Mouse (Mus musculus) liver, postnatal 0 days (tissue): Measurements from ENCODE around the gene Mau2.

Source experiments
- CTCF ChIP-seq: sonication (generic); IDR thresholded peaks from 2 replicates; pipeline ENCODE4 v1.5.1; 2016; ENCODE audit warnings: antibody characterized with exemption, low read depth
- EP300 ChIP-seq: IDR thresholded peaks from 2 replicates; pipeline ENCODE4 v1.6.1; 2016; ENCODE audit warnings: antibody characterized with exemption, low read depth, mild to moderate bottlenecking

DNA sequence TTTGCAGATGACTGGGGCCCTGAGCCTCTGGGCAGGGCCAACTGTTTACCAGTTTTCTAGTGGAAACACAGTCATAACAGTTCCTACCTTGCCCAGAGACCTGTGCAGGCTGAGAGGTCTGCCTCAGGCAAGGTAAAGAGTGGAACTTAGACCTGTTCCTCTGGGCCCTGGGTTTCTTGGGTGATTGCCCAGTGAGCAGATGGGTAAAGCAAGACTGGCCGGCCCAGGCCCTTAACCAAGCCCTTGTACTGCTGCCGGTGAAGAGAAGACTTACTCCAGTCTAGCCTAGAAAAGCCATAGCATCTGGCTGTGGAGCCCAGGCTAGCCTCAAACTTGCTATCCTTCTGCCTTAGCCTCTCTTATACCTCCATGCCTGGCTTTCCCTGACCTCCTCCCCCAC, 39.4 kb upstream of the Mau2 start:
- no peak for TF ChIP-seq CTCF
- no peak for TF ChIP-seq EP300
